Mouse (Mus musculus): ENCODE measurements around the gene Gucy2d.

Gucy2d gene

GRCm38 (mm10) chr7:98447585-98448308, 7.5 kb downstream of the Gucy2d start:
- no peak for DNase-seq (ENCODE audit: low spot score)

DNA sequence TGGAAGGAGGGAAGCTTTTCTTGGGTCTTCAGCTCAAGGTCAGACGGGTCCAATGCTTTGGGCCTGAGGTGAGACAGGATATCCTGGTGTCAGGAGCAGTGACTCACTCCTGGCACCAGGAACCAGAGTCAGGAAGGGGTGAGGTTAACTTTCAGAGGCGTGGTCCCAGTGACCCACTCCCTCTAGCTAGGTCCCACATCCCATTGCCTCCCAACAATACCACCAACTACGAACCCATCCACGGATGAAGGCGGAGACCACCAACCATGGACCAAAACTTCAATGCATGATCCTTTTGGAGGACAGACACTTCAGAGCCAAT, 8.1 kb downstream of the Gucy2d start:
- DNase-seq (ENCODE audit: low spot score): no peak

- no peak for DNase-seq (ENCODE audit: low spot score)
Measured at GRCm38 (mm10) chr7:98449696-98450095, 9.5 kb downstream of the Gucy2d start.

- no peak for DNase-seq (ENCODE audit: low spot score)
Measured at GRCm38 (mm10) chr7:98454397-98455120, 14.3 kb downstream of the Gucy2d start.

GRCm38 (mm10) chr7:98460319-98460718, 20.1 kb downstream of the Gucy2d start:
- DNase-seq (ENCODE audit: low spot score): no peak

DNA sequence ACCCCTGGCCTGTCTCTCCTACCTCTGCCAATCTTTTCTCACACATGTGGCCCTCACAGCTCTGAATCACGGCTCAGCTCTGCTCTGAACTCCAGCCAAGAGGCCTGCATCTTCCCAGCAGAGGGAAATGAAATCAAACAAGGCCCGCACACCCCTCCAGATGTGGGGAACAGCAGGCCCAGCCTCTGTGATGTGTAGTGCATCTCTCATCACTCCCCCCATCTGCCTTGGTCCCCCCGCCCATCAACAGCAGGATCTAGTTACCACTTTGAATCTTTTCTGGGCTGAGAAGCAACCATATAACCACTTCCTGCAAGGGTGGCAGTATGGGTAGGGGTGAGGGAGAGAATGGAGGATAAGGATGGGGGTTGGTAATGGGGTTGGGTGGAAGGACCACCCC, 28.9 kb downstream of the Gucy2d start:
- no peak for DNase-seq (ENCODE audit: low spot score)

DNA sequence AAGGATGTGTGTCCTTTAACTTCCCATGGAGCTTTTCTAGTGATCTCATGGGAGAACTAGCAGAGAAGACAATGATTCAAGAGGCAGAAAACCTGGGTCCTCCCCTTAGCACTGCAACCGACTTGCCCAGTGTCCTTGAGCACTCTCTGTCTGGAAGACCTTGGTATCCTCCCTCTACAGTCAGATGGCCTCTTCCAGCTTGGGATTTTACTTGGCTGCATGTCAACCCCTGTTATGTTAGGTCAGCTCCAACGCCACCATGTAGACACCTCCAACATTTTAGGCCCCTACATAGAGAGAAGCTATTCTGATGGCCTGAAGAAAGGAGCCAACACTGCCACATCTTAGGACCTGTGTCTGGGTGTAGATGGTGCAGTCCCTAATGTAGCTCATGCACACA, 32.3 kb downstream of the Gucy2d start:
- DNase-seq (ENCODE audit: low spot score): no peak

DNA sequence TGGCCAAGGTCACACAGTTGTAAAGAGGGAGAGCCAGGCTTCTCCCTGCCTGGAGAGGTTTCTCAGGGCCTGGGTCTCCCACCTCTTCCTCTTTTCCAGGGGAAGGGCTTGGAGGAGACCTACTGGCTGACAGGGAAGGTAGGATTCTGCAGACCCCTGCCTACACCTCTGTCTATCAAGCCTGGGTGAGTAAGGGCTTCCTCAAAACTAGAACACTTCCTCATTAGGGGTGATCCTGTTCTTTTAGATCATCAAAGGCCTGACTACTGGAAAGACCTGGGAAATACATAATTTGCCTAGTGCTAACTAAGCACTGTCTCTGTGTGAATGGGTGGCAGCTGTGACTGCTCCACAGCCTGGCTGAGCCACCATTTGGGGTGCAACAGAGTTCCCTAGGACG, 34.3 kb downstream of the Gucy2d start:
- DNase-seq (ENCODE audit: low spot score): no peak

DNA sequence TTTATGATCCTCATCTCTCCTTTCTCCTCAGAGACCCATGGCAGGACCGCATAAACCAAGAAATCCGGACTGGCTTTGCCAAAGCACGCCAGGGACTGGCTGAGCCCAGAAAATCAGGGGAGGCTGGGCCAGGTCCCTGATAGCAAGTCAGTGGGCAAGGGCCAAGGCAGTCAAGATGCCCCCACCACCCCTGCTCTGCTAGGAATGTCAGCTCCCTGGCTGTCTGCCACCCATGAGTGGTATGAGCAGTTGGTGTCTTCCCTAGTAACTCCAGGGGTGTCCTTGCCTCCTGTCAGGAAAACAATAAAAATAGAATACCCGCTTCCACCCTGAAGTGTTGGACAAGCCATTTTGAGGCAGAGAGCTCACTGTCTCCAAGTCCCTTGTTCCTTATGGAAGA, 36.9 kb downstream of the Gucy2d start:
- no peak for DNase-seq (ENCODE audit: low spot score)

DNA sequence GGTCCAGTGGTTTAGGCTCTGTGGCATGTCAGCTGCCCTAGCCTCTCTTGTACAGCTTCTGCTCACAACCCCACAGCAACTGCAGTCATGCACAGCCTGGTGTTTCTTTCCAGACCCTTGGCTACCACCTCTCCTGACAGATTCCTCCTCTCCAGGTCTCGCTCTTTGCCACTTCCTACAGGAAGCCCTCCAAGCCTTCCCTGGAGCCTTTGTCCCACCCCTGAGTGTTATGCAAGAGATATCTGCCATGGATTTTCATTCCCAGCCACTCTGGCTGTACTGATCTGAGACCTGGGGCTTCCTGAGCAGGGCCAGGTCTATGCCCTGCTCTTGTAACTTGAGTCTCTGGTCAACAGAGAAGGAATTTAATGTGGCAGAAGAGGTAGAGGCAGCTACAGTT, 40.3 kb downstream of the Gucy2d start:
- no peak for DNase-seq (ENCODE audit: low spot score)

DNA sequence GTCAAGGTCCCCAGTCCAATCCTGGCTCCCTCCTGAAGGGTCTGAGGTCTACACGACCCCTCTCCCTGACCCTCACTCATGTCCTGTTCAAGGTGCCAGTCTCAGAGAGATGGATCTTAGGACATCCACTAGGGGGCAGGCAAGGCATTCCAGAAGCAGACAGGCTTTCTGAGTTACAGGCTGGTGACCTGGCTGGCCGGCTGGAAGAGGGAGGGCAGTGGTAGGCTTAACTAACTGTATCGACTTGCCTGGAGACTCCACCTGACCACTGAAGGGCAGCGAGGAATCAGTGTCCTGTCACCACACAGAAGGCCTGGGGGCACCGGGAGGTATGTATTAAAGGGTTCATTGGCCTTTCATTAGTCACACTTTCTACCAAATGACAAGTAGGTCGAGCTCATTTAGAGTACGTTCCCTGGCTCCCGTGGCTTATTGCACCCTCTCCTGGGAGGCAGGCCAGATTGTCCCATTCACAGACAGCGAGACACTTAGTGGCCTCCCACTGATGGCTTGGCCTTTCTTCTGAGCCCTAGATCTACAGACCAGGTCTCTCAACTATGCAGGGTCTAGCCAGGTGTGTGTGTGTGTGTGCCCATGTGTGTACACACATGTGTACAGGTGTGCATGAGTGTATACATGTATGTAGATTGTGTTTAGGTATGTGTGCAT, 41.0 kb downstream of the Gucy2d start:
- DNase-seq (ENCODE audit: low spot score): no peak

GRCm38 (mm10) chr7:98481861-98482260, 41.6 kb downstream of the Gucy2d start:
- DNase-seq (ENCODE audit: low spot score): no peak

GRCm38 (mm10) chr7:98482551-98483267, 42.5 kb downstream of the Gucy2d start:
- no peak for DNase-seq (ENCODE audit: low spot score)

GRCm38 (mm10) chr7:98483268-98483607, 43.0 kb downstream of the Gucy2d start:
- no peak for DNase-seq (ENCODE audit: low spot score)

GRCm38 (mm10) chr7:98484878-98485277, 44.7 kb downstream of the Gucy2d start:
- DNase-seq (ENCODE audit: low spot score): no peak

DNA sequence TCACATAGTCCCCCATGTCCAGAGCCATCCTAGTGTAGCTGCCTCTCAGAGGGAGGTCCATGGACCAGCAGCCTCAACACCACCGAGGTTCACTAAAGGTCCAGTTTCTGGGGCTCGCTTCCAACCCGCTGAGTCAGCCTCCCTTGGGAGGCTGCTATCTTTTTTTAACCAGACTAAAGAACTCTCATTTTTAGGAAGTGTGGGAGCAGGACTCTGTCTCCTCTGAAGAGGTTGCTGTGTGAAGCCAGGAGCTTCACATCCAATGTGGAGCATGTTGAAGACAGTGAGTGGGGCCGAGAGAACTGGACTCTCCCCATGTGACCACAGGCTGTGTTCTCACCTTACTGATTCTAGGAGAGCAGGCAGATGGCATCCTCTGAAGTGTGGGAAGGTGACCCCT, 45.3 kb downstream of the Gucy2d start:
- no peak for DNase-seq (ENCODE audit: low spot score)

DNA sequence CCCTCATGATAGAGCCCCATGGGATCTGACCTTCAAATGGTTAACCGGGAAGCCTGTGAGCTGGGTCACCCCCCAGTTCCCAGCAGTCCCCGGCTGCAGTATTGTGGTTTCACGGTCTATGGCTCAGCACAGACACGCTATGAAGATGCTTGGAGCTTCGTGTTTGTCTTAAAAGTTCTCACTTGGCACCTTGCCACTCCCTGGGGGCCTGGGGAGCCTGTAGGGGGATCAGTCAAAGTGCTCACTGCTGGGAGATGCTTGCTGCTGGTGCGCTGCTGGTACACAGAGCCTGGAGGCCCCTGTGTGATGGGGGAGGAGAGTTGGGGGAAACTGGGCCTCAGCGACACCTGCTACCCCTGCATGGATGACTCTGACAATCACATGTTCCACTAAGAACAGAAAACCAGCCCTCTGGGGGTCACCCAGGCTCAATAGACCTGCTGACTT, 46.3 kb downstream of the Gucy2d start:
- DNase-seq (ENCODE audit: low spot score): no peak

- no peak for DNase-seq (ENCODE audit: low spot score)
Measured at GRCm38 (mm10) chr7:98487202-98487980, 47.2 kb downstream of the Gucy2d start.

- DNase-seq (ENCODE audit: low spot score): no peak
Measured at GRCm38 (mm10) chr7:98488398-98489130, 48.3 kb downstream of the Gucy2d start.

DNA sequence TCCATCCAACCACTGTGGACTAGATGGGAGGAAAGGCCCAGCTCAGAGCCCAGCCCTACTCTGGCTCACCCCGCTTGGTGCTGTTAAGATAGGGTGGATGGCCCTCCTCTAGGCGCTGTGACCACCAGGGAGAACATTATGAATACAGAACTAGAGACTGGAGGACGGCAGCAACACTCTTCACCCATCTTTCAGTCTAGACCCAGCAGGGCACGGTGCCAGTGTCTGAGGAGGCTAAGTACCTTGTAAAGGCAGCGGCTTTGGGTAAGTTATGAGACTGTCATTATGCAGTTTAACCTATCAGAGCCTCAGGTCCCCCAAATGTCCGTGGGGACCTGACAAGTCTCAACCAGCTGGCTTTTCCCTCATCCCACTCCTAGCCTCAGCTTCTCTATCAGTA, 48.9 kb downstream of the Gucy2d start, which contains the start of gene Lrrc32:
Lrrc32 (plus strand) TSS at position 153 of the 400 bp plus-strand sequence.
- no peak for DNase-seq (ENCODE audit: low spot score)

GRCm38 (mm10) chr7:98489623-98490084, 49.4 kb downstream of the Gucy2d start:
- DNase-seq (ENCODE audit: low spot score): no peak
